Mouse (Mus musculus) ES-Bruce4 (cell line): Measurements from ENCODE around the gene Arfgap3.

Source experiments
- CTCF ChIP-seq: IDR thresholded peaks from one replicate; pipeline ENCODE4 v1.8.1; 2011; ENCODE audit warnings: low read depth, low read length
- POLR2A ChIP-seq: IDR thresholded peaks from one replicate; pipeline ENCODE4 v1.8.1; 2011; ENCODE audit warnings: low read length; ENCODE audit not compliant: insufficient read depth

GRCm38 (mm10) chr15:83299450-83299849, 50.6 kb downstream of the Arfgap3 start:
- TF ChIP-seq CTCF (no peak), POLR2A (no peak)
